ENCODE assay signal across 10 mouse cellular contexts in the genomic region with DNA sequence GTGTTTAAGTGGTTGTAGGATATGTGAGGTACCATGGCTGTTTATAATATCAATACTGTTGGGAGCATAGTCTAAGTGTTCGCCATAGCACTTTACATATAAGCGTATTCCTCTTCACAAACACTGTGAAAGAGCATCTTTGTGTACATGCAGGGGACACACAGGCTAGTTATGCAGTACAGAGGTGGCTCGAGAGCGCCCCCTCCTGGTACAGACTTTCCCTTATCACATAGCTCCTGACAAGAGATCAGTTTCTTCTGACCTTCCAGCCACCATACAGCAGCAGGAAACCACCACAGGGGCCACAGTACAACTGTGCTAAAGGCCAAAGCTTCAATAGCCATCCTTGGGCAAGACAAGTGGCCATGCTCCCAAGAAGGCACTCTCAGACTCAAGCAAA. TPM values are rescaled to one million over a fixed set of nuclear protein-coding genes. Genes with fewer than 3 reads are reported as not detected.
A peak's percentile ranks its signal among the peaks of the same experiment; 100 is the strongest.
DNase-seq lines count a peak whose midpoint lies in the region; ATAC-seq lines count a peak whose summit lies in the region.
"Had no signal": no experiment of that assay in that cellular context is flagged by ENCODE, and none has a peak within 500 bp of the region (broad histone marks: within the 10 kb centered on the region; RNA-seq: fewer than 3 reads in every experiment).

No protein-coding gene starts in this region.

- no peaks in the 10 kb centered on the region for H3K27me3 ChIP-seq in intestine, embryonic 14.5 days (replicated peaks; ENCODE audit: control insufficient read depth, insufficient read depth, low read length)
- no peaks in the 10 kb centered on the region for H3K27me3 ChIP-seq in intestine, embryonic 15.5 days (replicated peaks)
- H3K27me3 ChIP-seq: embryonic facial prominence, embryonic 13.5 days; limb, embryonic 15.5 days had no signal

- H3K4me3 ChIP-seq in intestine, embryonic 14.5 days (ENCODE audit: low read depth, low read length): no peak overlapping the region
- H3K4me3 ChIP-seq in intestine, embryonic 15.5 days (replicated peaks): no peak overlapping the region
- H3K4me3 ChIP-seq: embryonic facial prominence, embryonic 13.5 days; limb, embryonic 15.5 days had no signal

- 47% methylated on average over 4 of the region's 4 CpGs for WGBS in intestine, embryonic 14.5 days
- whole genome bisulfite sequencing in intestine, embryonic 15.5 days: 50% methylated on average over 4 of the region's 4 CpGs

- no peak overlapping the region for H3K4me2 ChIP-seq in intestine, embryonic 14.5 days (ENCODE audit: low read length)
- H3K4me2 ChIP-seq in intestine, embryonic 15.5 days (replicated peaks): no peak overlapping the region
- H3K4me2 ChIP-seq: embryonic facial prominence, embryonic 13.5 days; limb, embryonic 15.5 days had no signal

- H3K9me3 ChIP-seq in intestine, embryonic 14.5 days (ENCODE audit: control insufficient read depth, low read length): no peaks in the 10 kb centered on the region
- no peaks in the 10 kb centered on the region for H3K9me3 ChIP-seq in intestine, embryonic 15.5 days
- H3K9me3 ChIP-seq: embryonic facial prominence, embryonic 13.5 days; limb, embryonic 15.5 days had no signal

- ATAC-seq in intestine, embryonic 14.5 days (replicated peaks; ENCODE audit: low FRiP score, low TSS enrichment, low read depth): no peak
- no peak for ATAC-seq in intestine, embryonic 15.5 days
- ATAC-seq in megakaryocyte-erythroid progenitor cell, adult 5-6 weeks (replicated peaks; ENCODE audit: low FRiP score, low TSS enrichment, poor library complexity, severe bottlenecking): peak; percentile 69; the same call in 1 of the 2 replicates

- no peak overlapping the region for H3K27ac ChIP-seq in intestine, embryonic 14.5 days (ENCODE audit: low read depth)
- H3K27ac ChIP-seq in intestine, embryonic 15.5 days: no peak overlapping the region
- H3K27ac ChIP-seq: embryonic facial prominence, embryonic 13.5 days; limb, embryonic 15.5 days had no signal

- no peaks in the 10 kb centered on the region for H3K4me1 ChIP-seq in intestine, embryonic 14.5 days (replicated peaks; ENCODE audit: control insufficient read depth, insufficient read depth, low read length)
- H3K4me1 ChIP-seq in intestine, embryonic 15.5 days (replicated peaks): no peaks in the 10 kb centered on the region
- H3K4me1 ChIP-seq: limb, embryonic 15.5 days had no signal

- no peak overlapping the region for H3K9ac ChIP-seq in intestine, embryonic 14.5 days (ENCODE audit: low read length)
- no peak overlapping the region for H3K9ac ChIP-seq in intestine, embryonic 15.5 days
- H3K9ac ChIP-seq: embryonic facial prominence, embryonic 13.5 days; limb, embryonic 15.5 days had no signal

- H3K36me3 ChIP-seq in intestine, embryonic 14.5 days (ENCODE audit: control insufficient read depth, insufficient read depth, low read length): peaks cover 95% of the 10 kb centered on the region
- H3K36me3 ChIP-seq in intestine, embryonic 15.5 days: peaks cover 68% of the 10 kb centered on the region

- DNase-seq in intestine, embryonic 14.5 days (ENCODE audit: low spot score): peak; percentile 84
- DNase-seq in ES-CJ7 (ENCODE audit: low read depth, low spot score): peak; percentile 84
- DNase-seq in cerebellum, adult 18-20 months: peak; percentile 65 to 77
- DNase-seq in gastrocnemius, adult 8-10 months (ENCODE audit: low spot score in 2 of 2): peak; percentile 49 to 55
- DNase-seq in layer of hippocampus, postnatal 25 days (ENCODE audit: extremely low spot score in 1 of 2, low spot score in 1 of 2): peak; percentile 44 to 76
- peak; percentile 74 for DNase-seq in thymus, postnatal 14 days

RNA-seq across cellular contexts. Expression of gene Mfsd10, which starts 10.6 kb away (rescaled TPM):
- polyA plus RNA-seq in intestine, embryonic 14.5 days (2014; fragmentation: Nextera tagmentation; extraction: Ambion mirVana): 121 and 128 TPM in 2 replicates
- polyA plus RNA-seq in intestine, embryonic 15.5 days (2015; fragmentation: Nextera tagmentation; extraction: Ambion mirVana): 108 and 127 TPM in 2 replicates
- 1 to 10 TPM; 3.3 to 8.8 (median 4.6) TPM for total RNA-seq in gastrocnemius, adult 8-10 months (2022)
- 10 to 100 TPM; 38.2 to 42.7 TPM for total RNA-seq in layer of hippocampus, postnatal 25 days (2021)
- 92.8 and 130 TPM in 2 replicates for total RNA-seq in megakaryocyte-erythroid progenitor cell, adult 5-6 weeks (2014; fragmentation: Nextera tagmentation)
- 43.7 and 60.1 TPM in 2 replicates for total RNA-seq in megakaryocyte-erythroid progenitor cell, adult 5-6 weeks (2017)

RNA-seq across cellular contexts. Expression of gene Nop14, which starts 12.4 kb away (rescaled TPM):
- polyA plus RNA-seq in intestine, embryonic 14.5 days (2014; fragmentation: Nextera tagmentation; extraction: Ambion mirVana): 28.6 and 31.5 TPM in 2 replicates
- polyA plus RNA-seq in intestine, embryonic 15.5 days (2015; fragmentation: Nextera tagmentation; extraction: Ambion mirVana): 24.8 and 27.8 TPM in 2 replicates
- total RNA-seq in gastrocnemius, adult 8-10 months (2022): 10 to 100 TPM; 13.2 to 19.2 (median 16.0) TPM
- total RNA-seq in layer of hippocampus, postnatal 25 days (2021): 10 to 100 TPM; 13.1 to 15.0 TPM
- 61.6 and 62.0 TPM in 2 replicates for total RNA-seq in megakaryocyte-erythroid progenitor cell, adult 5-6 weeks (2014; fragmentation: Nextera tagmentation)
- 79.6 and 94.2 TPM in 2 replicates for total RNA-seq in megakaryocyte-erythroid progenitor cell, adult 5-6 weeks (2017)

RNA-seq across cellular contexts. Expression of gene Grk4, which starts 12.6 kb away (rescaled TPM):
- 1.6 and 2.2 TPM in 2 replicates for polyA plus RNA-seq in intestine, embryonic 14.5 days (2014; fragmentation: Nextera tagmentation; extraction: Ambion mirVana)
- 2.6 TPM in 2 replicates for polyA plus RNA-seq in intestine, embryonic 15.5 days (2015; fragmentation: Nextera tagmentation; extraction: Ambion mirVana)
- total RNA-seq in gastrocnemius, adult 8-10 months (2022): 1 to 10 TPM in 3 of 4 experiments, under 1 TPM in 1; 0.83 to 1.6 (median 1.3) TPM
- 1 to 10 TPM; 5.6 to 6.6 TPM for total RNA-seq in layer of hippocampus, postnatal 25 days (2021)
- 0.74 and 5.0 TPM in 2 replicates for total RNA-seq in megakaryocyte-erythroid progenitor cell, adult 5-6 weeks (2014; fragmentation: Nextera tagmentation)
- 0.65 and 0.99 TPM in 2 replicates for total RNA-seq in megakaryocyte-erythroid progenitor cell, adult 5-6 weeks (2017)
